Mouse (Mus musculus) embryo, embryonic 11 days (tissue): Measurements from ENCODE around the gene Dennd5a.

Experiments used
- DNase-seq: peaks from one replicate; pipeline ENCODE4 v3.0.0-alpha.2; 2015

The Dennd5a gene

DNA sequence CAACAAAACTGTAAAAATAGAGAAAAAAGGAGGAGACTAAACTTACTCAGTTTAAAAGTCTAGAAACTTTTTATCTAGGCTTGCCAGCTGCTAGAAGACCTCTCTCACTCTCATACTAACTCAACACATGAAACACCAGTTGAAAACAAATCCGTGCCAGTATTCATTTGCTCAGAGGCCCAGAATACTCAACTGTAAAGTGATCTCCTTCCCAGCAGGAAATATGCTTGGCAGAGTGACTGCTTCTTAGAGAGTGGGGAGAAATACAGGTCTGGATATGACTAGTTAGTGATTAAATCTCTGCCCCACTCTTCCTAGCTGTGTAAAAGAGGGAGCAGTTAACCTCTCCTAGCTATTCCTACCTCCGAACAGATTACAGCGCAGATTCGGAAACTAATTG is 2.3 kb upstream of the Dennd5a start:
- DNase-seq: no peak

DNA sequence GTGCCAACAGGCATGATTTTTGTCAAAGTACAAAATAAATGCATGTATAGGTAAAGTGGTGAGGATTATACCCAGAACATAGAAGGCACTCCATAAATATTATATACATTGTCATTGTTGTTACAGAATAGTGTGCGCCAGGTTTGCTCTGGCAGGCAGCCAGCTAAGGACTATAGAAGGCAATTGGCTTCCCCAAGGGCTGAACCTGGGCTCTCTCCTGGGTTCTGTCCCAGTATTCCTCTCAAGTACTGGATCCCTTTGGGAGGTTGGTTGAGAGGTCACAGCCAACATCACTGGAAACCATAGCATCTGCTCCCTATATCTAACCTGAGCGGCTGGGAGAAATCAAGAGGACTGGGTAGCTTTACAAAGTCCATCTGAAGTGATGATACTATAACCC is 1.3 kb upstream of the Dennd5a start:
- DNase-seq: no peak

DNA sequence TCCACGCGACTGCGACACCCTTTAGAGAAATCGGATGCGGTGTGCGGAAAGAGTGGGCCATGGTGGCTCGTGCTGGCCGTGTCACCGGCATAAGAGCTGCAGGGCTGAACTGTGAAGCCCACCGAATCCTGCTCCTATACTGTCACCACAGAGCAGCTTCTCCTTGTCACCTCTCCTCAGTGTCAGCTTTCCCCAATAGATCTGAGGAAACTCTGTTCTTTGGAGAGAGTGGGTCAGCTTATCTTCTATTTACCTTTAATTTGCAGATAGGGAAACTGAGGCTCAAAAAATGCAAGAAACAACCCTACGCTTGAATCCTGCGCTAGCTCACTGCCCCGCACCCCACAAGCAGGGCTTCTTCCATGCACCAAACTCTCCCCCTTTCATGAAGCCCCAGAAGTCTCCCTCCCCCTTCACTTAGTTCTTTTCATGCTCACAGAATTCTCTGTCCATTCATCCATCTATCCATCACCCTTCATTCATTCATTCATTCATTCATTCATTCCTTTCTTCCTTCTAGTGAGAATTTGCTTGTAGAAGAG is 414 bp upstream of the Dennd5a start:
- peak; percentile 24 for DNase-seq

DNA sequence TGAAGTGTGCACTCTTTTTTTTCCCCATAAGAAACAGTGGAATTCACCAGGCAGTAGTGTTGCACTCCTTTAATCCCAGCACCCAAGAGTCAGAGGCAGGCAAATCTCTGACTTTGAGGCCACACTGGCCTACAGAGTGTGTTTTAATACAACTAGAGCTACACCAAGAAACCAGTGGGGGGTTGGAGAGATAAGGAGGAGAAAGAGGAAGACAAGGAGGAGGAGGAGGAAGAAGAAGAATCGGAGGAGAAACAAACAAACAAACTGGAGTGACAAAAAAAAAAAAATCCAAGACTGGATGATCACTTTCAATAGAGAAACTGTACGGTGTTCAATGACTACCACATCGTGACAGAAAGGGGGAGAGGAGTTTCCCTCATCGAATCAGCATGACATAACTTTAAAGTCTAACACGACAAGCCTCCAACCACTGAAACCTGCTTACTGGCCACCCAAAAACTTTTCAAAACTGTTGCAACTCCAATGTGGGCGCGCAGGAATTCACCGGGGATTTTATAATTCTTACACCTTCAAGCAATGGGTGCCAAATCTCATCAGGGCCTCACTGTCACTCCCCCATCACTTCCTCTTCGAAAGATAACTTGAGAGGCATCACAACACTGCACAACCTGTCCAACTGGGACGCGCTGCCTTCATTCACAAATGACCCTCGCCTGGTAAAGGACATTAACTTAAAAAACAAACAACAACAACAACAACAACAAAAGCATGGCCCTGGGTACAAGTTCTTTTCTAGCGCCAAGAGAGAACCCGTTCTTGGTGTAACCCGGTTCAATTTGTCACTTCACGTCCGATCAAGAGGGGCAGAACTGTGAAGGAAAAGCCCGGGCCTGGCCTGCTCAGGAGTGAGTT is 1.2 kb downstream of the Dennd5a start:
- DNase-seq: no peak

DNA sequence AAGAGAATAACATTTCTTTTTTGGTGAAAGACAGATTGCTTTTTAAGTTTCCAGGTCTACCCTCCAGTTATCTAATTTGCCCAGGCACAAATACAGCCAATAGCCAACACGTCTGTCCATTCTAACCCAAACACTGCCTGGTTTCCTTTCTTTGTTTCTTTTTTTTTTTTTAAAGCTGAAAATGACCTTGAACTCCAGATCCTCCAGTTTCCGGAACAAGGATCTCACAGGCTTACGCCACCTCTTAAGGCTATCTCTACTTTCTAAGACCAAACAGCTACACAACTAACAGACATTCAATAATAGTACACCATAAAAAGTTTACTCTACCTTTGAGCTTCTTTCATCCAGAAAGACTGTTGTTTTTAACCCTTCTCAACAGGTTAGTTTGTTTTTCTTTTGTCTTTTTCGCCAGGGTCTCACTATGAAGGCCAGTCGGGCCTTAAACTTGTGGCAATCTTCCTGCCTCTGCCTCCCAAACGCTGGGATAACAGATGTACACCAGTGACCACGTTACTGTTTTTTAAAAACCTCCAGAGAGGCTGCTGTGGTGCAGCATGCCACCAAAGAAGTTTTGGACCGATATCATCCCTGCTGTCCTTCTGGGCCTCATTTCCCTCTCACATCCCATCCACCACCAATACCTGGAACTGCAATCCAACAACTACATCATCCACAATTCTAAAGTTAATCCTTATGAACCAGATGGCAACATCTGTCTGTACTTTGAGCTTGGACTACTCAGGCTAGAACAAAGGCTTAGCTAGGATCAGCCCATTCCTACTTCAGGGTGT is 2.1 kb downstream of the Dennd5a start:
- no peak for DNase-seq

DNA sequence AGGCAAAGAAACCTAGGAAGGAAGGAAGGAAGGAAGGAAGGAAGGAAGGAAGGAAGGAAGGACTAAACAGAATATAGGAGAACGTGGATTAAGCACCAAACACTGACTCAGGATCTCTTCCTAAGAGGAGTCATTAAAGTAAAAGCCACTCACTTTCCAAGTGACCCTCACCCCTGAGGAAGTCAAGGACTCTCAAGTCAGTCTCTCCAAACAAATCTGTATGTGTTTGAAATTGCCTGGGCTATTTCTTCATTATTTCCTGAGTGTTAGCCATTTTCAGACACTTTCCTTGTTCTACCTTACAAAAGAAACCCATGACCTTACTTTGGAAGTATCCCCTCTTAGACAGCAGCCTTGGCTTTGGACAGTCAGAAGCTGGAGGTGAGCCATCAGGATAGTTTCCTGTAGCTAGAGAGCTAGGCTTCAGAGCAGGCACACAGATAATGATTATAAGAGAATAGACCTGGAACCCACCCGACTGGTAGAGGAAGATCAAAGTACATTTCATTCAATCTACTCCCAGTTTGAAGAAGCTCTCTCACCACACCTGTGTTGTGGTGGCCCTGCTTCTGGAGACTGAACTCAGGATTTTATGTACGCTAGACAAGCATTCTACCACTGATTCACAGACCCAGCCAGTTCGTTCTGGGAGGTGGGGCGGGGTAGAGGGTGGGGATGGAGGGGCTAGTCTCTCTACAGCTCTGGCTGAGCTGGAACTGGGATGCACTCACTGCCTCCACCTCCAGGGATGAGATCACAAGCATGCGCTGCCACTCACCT is 5.5 kb downstream of the Dennd5a start:
- DNase-seq: no peak

DNA sequence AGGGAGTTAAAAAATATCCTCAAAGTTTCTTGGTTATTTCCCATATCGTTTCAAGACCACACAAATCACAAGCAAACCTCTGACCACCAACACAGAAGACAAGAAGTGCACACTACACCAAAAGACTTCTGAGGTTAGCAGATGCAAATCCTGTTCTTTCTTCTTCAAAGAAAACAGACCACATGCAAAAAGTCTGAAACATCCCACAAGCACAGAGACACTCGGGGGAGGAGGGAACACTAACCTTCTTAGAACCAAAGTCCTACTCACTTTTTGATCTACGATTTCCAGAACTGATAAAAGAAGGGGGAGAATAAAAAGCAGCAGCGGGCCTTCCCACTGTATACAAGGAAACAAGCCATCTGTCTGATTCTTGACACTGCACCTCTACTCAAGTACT is 9.0 kb downstream of the Dennd5a start:
- no peak for DNase-seq

DNA sequence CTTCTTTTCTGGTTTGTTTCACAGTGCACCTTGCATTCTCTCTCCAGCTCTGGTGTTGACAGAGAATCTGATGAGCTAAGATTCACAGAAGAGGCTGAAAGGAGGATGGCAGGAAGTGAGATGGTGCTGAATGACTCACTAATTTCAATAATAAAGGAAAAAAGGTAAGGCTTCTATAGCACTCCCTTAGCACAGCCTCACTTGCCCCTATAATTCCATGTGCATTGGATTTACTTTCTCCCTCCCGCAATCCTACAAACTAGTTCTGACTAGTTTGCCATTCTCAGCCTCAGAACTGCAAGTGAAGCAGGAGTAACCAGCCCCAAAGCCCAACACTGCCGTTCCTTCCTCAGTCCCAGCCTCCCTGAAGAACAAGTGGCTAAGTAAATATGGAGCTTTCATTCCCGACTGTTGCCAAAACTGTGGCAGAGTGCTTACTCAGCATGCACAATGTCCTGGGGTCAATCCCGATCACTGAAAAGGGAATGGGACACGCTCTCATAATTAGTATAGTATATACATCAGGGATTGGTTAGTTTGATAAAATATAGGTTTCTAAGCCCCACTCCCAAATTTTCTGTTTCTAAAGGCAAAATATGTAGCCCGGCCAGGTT is 15.7 kb downstream of the Dennd5a start:
- no peak for DNase-seq

DNA sequence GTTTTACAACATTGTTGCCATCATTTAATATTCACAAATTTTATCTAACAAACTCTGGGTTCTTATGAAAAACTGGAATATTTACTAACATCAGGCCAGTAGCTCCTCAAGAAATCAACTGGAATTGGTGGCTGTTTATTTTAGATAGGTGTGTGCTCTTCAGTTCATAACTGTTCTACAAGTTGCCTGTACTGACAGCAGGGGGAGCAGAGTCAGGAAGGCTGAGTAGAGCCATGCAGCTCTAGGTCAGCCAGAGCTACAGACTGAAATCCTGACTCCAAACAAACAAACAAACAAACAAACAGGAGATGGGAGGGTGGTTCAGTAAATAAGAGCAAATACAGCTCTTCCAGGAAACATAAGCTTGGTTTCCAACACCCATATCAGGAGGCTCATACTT is 30.6 kb downstream of the Dennd5a start:
- no peak for DNase-seq

DNA sequence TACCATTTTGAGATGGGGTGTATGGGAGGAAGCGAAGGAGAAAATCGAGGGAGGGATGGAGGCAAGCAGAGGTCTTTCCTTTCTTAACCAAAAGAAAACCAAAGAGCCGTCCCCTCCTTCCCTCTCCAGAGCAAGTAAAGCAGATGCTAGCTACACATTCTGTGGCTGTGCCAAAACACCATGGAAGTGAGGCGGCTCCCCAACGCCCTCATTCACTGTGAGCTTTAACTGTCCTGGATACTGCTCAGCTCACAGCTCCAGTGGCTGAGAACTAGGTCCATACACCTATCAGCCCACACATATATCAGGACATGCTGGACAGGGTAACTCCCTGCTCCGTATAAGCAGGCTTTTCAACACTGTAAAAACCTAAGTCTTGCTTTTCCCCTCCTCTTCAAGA is 31.9 kb downstream of the Dennd5a start:
- DNase-seq: no peak

DNA sequence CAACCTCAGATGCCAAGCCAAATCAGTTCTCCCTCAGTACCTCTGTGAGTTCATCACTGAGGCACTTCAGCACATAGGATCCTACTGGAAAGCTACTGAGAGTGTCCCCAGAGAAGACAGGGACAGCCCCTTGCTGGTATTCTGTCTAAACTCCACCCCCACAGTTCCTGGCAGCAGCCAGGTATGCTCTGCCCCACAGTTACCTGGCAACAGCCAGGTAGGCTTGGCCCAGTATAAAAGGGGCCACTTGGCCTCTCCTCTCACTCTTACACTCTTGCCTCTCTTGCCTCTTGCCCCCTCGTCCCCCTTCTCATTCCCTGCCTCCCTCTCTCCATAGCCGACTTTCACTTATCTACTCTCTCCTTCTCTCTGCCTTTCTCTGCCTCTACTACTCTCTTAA is 35.3 kb downstream of the Dennd5a start:
- no peak for DNase-seq

DNA sequence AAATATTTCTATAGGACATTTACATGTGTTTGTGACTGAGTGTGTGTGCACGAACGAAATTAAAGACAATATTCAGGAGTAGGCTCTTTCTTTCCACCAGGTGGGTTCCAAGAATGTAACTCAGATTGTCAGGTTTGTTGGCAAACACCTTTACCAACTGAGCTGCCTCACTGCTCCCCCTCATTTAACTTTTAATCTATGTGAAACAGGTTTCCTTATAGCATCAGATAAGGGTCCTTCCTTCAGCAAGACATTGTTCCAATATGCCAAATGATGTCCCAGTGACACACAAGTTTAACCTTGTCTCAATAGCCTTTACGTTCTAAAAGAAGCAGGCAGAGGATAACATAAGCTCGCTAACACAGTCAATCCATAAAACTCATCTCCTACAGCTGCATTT is 37.4 kb downstream of the Dennd5a start:
- DNase-seq: no peak

DNA sequence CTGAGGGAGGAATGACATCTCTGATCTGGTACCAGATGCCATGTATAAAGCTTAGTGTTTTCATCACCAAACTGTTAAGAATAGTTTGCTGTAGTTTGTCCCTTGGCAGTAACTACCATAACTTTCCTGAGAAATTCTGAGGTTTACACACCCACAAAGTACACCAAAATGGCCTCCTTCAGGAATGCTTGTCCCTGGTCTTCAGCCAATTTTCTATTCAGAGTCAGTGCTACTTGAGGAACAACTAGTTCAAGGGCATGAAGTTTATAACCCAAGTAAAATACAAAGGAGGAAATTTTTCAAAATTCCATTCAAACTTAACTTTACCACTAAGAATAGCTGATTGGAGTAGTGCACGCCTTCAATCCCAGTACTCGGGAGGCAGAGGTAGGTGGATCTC is 54.1 kb downstream of the Dennd5a start:
- DNase-seq: no peak

DNA sequence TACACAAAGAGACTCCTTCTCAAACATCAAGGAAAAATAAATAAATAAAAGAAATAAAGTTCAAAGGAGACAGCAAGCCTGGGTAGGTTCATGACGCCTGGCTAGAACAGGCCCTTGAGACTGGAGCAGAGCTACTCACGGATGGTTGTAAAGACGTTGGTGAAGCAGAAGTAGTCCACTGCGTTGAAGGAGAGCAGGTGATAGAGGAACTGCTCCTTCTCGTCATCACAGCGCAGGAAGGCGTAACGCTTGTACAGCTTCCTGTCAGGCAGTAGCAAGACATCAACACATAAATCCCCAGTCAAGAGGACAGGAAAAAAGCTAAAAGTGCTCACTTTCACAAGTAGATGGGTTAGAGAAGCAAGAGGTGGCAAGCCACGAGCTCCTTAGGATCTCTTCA is 59.3 kb downstream of the Dennd5a start:
- DNase-seq: no peak

DNA sequence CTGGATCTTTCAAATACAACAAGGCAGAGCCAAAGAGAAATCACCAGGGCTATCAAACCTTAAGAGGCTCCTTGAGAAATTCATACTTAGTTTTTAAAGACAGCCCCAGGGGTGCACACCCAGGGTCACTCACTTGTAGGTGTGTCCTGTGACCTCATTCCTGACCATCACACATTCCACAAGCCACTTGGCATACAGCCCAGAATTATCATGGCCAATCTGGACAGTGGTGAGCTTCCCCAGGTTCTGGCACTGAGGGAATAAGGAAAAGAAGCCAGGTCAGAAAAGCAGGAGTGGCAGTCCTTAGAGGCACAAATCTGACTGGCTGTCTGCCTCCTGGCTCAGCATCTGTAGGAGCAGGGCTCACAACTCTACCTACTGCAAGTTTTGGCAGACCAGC is 61.4 kb downstream of the Dennd5a start:
- DNase-seq: no peak

DNA sequence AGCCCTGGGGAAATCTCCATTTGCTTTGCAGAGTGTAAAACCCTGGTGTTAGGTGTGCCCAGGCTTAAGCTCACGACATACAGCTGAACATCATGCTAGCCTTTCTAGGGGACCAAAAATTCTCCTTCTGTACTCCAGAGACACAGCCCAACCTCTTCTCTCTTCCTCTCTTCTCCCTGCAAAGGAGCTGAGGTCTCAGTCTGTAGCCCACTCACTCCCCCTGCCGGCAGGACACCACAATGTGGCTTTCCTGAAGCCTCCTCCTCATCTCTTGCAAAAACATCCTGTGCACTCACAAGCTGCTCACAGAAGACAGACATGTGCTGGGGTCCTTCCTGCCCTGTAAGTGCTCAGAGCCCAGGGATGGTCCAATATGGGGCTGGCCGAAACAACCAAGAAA is 67.7 kb downstream of the Dennd5a start:
- DNase-seq: peak; percentile 75

DNA sequence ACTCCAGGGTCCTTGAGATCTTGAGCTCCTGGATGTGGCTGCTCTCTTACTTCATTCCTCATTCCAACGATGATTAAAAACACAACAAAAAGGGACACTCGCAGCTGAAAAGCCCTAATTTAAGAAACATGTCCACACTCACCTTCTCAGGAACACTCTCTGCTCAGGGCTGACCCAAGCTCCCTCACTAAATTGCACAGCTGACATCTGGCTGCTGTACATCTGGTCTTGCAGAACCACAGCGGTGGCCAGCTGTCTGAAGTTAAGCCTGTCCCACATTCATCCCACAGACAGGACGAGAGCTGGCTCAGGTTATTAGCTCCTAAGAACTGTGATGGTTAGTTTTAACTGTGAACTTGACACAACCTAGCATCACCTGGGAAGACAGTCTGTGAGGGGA is 68.5 kb downstream of the Dennd5a start:
- no peak for DNase-seq

DNA sequence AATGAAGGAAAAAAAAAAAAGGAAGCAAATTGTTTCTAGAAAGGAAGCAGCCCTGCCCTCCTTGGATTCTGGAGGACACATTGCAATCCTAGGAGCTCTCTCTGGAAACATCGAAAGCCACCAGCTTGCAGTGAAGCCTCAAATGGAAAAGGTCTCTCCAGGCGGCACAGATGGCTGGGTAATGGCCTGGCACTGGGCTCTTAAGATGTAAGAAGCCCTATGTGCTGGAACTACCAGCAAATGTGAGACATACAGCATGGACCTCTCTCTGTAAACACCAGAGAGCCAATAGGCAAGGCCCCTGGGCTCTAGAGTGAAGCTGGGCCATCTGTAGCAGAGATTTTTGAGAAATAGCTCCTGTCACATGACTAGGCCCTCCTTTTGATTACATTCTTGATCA is 70.0 kb downstream of the Dennd5a start:
- no peak for DNase-seq

DNA sequence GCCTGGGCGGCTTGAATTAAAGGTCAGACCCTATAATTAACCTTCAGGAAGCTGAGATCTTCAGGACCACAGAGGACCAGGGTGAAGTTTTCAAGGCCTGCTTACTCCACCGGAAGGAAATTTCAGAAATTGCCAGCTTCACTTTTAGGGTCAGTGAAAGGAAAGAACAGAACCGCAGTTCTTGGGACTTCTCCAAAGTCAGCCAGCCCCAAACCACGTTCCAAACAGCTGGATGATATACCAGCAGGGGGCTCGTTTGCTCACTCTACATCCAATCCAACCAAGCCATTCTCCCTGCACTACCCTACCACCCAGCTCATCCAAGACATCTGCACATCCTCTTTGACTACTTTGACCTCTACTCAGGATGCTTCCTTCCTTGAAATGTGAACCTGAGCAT is 71.0 kb downstream of the Dennd5a start:
- no peak for DNase-seq

DNA sequence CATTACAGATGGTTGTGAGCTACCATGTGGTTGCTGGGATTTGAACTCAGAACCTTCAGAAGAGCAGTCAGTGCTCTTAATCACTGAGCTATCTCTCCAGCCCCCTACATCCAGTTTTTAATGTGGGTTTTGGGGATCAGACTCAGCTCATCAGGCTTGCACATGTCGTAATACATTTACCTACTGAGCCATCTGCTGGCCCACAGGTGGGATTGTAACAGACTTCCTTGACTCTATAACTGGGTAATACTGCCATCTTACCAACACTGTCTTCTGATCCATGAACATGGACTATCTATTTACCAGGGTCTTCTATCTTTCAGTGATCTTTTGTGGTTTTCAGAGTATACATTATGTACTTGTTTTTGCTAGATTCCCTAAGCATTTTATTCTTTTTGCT is 74.0 kb downstream of the Dennd5a start:
- DNase-seq: no peak

DNA sequence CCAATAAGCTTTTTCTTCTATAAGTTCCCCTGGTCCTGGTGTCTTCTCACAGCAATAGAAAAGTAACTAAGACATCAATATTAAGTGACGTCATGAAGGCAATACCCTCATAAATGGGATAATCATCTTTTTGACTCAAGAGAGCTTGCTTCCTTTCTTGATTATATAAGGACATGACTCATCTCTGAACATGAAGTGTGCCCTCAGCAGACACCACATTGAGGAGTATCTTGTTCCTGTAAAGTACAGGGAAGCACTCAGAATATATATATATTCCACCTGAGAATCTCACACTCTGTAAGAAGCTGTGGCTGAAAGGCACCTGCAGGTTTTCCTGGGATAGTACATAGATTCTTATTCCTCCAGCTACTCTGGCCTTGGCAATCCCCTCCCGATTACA is 77.7 kb downstream of the Dennd5a start:
- DNase-seq: no peak

DNA sequence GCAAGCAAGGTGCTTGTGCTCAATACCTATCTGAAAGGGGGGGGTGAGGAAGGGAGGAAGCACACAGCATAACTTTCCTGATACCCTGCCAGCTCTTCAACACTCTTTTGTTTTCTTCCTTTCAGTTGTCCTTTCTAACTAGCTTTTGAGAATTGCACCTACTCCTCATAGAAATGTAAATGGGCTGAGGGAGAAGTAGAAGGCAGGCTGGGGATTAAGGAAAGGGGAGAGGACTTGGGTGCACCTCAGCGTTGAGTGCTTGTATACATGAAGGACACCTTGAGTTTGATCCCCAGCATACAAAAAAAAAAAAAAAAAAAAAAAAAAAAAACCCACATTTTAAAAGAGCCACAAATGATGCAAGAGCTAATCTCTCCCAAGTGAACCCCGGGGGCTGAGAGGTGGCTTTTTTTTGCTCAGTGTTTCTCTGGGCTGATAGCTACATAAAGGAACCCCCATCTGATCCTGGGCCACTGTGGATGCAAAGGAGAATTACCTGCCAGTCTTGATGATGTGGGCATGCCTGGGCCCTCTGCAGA is 78.6 kb downstream of the Dennd5a start:
- DNase-seq: no peak

DNA sequence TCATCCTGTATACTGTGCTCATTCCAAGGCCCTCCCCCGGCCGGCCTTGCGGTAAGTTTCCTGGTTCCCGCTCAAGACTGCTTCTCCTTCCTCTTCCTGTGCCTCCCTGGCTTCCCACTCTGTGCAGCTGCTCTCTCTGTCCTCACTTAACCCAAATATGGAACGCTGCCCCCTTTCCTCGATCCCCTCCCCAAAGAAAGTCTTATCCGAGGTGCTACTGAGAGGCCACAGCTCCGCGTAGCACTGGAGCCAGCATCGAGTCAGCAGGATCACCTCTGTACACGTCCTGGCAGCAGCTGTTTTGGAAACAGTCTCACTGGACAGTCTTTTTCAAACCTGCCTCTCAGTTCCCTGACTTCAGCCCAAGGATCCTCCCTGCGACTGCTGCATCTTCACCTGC is 81.1 kb downstream of the Dennd5a start:
- no peak for DNase-seq
